8 mouse cellular contexts compared by ENCODE assay signal in genomic region chr2:129198436-129199327, GRCm38 (mm10). TPM values are rescaled to one million over a fixed set of nuclear protein-coding genes. Genes with fewer than 3 reads are reported as not detected.
A peak's percentile ranks its signal among the peaks of the same experiment; 100 is the strongest.
DNase-seq lines count a peak whose midpoint lies in the region; ATAC-seq and TF ChIP-seq lines count a peak whose summit lies in the region.

Slc20a1 (plus strand) TSS chr2:129198764.

- TF ChIP-seq CTCF in cortical plate, adult 2 months (IDR thresholded peaks at IDR 0.05; ENCODE audit: extremely low read depth, insufficient read depth, low read length), result no peak

- H3K27ac ChIP-seq in cortical plate, adult 2 months (ENCODE audit: insufficient read depth, low read length), result peak within 1 kb of the TSS; percentile 99

- peak; percentile 93 for ATAC-seq in activated CD4-positive, CD25-positive, alpha-beta regulatory T cell, adult 4 months
- peak; percentile 94 for ATAC-seq in megakaryocyte progenitor cell, adult 5-6 weeks (replicated peaks; ENCODE audit: poor library complexity)

- TF ChIP-seq POLR2A in cortical plate, adult 2 months (IDR thresholded peaks at IDR 0.05; ENCODE audit: extremely low read depth, insufficient read depth, low read length), result peak; percentile 94

- no peaks in the 10 kb centered on the region; the same call in 1 of the 2 replicates for H3K4me1 ChIP-seq in cortical plate, adult 2 months (ENCODE audit: control insufficient read depth, insufficient read depth, low read length)

- peak within 1 kb of the TSS; percentile 98 for H3K4me3 ChIP-seq in cortical plate, adult 2 months (ENCODE audit: insufficient read depth, low read length)

- peak; percentile 99 for DNase-seq in gastrocnemius, postnatal 10 days
- DNase-seq in induced T-regulatory cell, adult 2 months (ENCODE audit: low read depth), result peak; percentile 99
- peak; percentile 96 to 99 for DNase-seq in left cerebral cortex, adult 9 months (ENCODE audit: low spot score in 2 of 2)
- DNase-seq in right cerebral cortex, postnatal 14 days, result peak; percentile 99
- DNase-seq in urinary bladder, postnatal 36 days (ENCODE audit: low spot score in 2 of 2), result peak; percentile 98 to 99

RNA-seq across cellular contexts. Expression of gene Slc20a1, which starts in this region (rescaled TPM):
- 10 to 100 TPM; 68.0 to 74.3 TPM for polyA plus RNA-seq in activated CD4-positive, CD25-positive, alpha-beta regulatory T cell, adult 4 months (2017; shearing (Covaris generic))
- 141 and 153 TPM in 2 replicates for polyA plus RNA-seq in cortical plate, adult 2 months (2012; rRNA removed)
- total RNA-seq in gastrocnemius, postnatal 10 days (2021), result 10 to 100 TPM in 1 of 2 experiments, 1 to 10 TPM in 1; 6.9 to 13.4 TPM
- total RNA-seq in megakaryocyte progenitor cell, adult 5-6 weeks (2015), result 28.0 and 33.5 TPM in 2 replicates
- 69.5 and 92.2 TPM in 2 replicates for total RNA-seq in megakaryocyte progenitor cell, adult 5-6 weeks (2017)

Comparison
In these comparisons a context has a peak if more than half of its experiments do, and no peak if none do; other contexts are left out.
1. Peak in every context shown above with its lines: DNase-seq, ATAC-seq, H3K4me3 ChIP-seq and H3K27ac ChIP-seq.